Mouse (Mus musculus) v-Abl transformed pro-B cells (cell line): Measurements from ENCODE around the gene Xlr5c.
"Not testable (repeated sequence)": the region's sequence is repeated elsewhere in the genome, so short reads cannot be mapped to it uniquely, and the experiment has no call there.

ENCODE experiments used
- in situ Hi-C, 2 experiments: fragments of 400-800 bp; cut with MboI; formaldehyde crosslinking; loops; one replicate each; pipeline ENCODE4 v1.15.1; 2025; ENCODE audit not compliant: unreplicated experiment in 2 of 2

Xlr5c gene

GRCm38 (mm10) chrX:73292876-73293275, at the start of gene Xlr5c, which contains the start of gene Xlr5a:
Gene Xlr5c (minus strand): TSS chrX:73292976.
Gene Xlr5a (minus strand): TSS chrX:73292976.
- in situ Hi-C loops: not testable (repeated sequence)

- in situ Hi-C loops: loop anchor here in 1 of 2 experiments (25.0 kb wide), 1 partner anchor 1095 kb away; the partner anchor contains the start of gene G6pdx
These were observed 49.7 kb upstream of the Xlr5c start, which contains the start of gene Zfp275 for GRCm38 (mm10) chrX:73342483-73342895. Gene Zfp275 (plus strand): TSS chrX:73342621.

GRCm38 (mm10) chrX:73342068-73342467, 49.3 kb upstream of the Xlr5c start:
- in situ Hi-C loops: loop anchor here in 1 of 2 experiments (25.0 kb wide), 1 partner anchor 1095 kb away; the partner anchor contains the start of gene G6pdx

GRCm38 (mm10) chrX:73341473-73341872, 48.7 kb upstream of the Xlr5c start:
- in situ Hi-C loops: loop anchor here in 1 of 2 experiments (25.0 kb wide), 1 partner anchor 1096 kb away; the partner anchor contains the start of gene G6pdx

GRCm38 (mm10) chrX:73336740-73337139, 44.0 kb upstream of the Xlr5c start, which contains the start of gene Gm45015:
Gene Gm45015 (minus strand): TSS chrX:73336840.
- in situ Hi-C loops: loop anchor here in 1 of 2 experiments (25.0 kb wide), 1 partner anchor 1101 kb away; the partner anchor contains the start of gene G6pdx

GRCm38 (mm10) chrX:73333548-73333947, 40.8 kb upstream of the Xlr5c start:
- in situ Hi-C loops: loop anchor here in 1 of 2 experiments (25.0 kb wide), 1 partner anchor 1104 kb away; the partner anchor contains the start of gene G6pdx

GRCm38 (mm10) chrX:73327215-73327614, 34.4 kb upstream of the Xlr5c start:
- in situ Hi-C loops: loop anchor here in 1 of 2 experiments (10.0 to 25.0 kb wide), 2 partner anchors 168 to 1110 kb away; partner anchors contain the start of gene G6pdx

- in situ Hi-C loops: loop anchor here in 1 of 2 experiments (10.0 kb wide), 1 partner anchor 174 kb away; no protein-coding TSS in a partner anchor
These were observed 28.3 kb upstream of the Xlr5c start for GRCm38 (mm10) chrX:73321029-73321428.

- in situ Hi-C loops: loop anchor here (10.0 kb wide), 2 partner anchors 122 to 182 kb away; partner anchors contain the start of gene Trex2 (in 2 of the 2)
These were observed 19.7 kb upstream of the Xlr5c start for GRCm38 (mm10) chrX:73312522-73312921.

- in situ Hi-C loops: not testable (repeated sequence)
These were observed 3.0 kb upstream of the Xlr5c start for GRCm38 (mm10) chrX:73295745-73296144.

GRCm38 (mm10) chrX:73265270-73265669, 27.5 kb downstream of the Xlr5c start, which contains the start of gene Xlr3c:
Gene Xlr3c (minus strand): TSS chrX:73265390.
- in situ Hi-C loops: not testable (repeated sequence)

- in situ Hi-C loops: not testable (repeated sequence)
These were observed 30.3 kb downstream of the Xlr5c start for GRCm38 (mm10) chrX:73262428-73262827.

- in situ Hi-C loops: not testable (repeated sequence)
These were observed 49.9 kb downstream of the Xlr5c start, which contains the start of gene Xlr4c for GRCm38 (mm10) chrX:73242821-73243325. Gene Xlr4c (minus strand): TSS chrX:73243130.
